Mouse (Mus musculus): ENCODE measurements around the gene Tmem165.

- TF ChIP-seq POLR2A (IDR thresholded peaks at IDR 0.05; ENCODE audit: control insufficient read depth, low read depth, low read length): no peak
- no peak for TF ChIP-seq CTCF (IDR thresholded peaks at IDR 0.05; ENCODE audit: control insufficient read depth, insufficient read depth, insufficient replicate concordance, low read depth, low read length)
These were observed 1.4 kb upstream of the Tmem165 start for GRCm38 (mm10) chr5:76182326-76182725.

Measured in testis, adult 2 months (tissue).